In the genomic region with DNA sequence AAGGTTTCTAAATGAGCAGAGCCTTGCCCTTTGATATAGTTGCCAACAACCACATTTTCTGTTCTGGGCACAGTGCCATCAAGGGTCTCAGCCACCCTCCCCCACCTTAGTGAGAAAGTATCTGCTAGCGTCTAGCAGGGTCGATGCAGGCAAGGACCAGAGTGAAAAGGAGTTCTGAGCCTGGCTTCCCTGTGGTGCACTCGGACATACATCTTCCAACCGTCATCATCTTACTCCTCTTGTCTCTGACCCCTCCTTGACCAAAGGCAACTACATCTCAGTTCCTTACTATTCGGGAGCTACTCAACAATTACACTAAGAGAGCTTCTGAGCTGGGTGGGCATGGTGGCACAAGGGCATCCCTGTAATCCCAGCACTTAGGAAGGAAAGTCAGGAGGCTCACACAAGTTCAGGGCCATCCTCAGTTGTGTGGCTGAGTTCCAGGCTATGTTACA, we compare ENCODE assay signal across 1 mouse cellular context.
TF ChIP-seq lines count a peak whose summit lies in the region.

No protein-coding gene starts in this region.

TF ChIP-seq in CH12.LX, 34 proteins besides CTCF, POLR2A, EP300 and RAD21 (continued from another document):
- no peak for TF ChIP-seq BHLHE40 (IDR thresholded peaks at IDR 0.05; ENCODE audit: low read depth, low read length)
TF ChIP-seq in CH12.LX: peak in this region for 3.
